Mouse (Mus musculus) stomach, embryonic 16.5 days (tissue): ENCODE measurements around the gene Mre11a. TPM values are rescaled to one million over a fixed set of nuclear protein-coding genes. Genes with fewer than 3 reads are reported as not detected.
A peak's percentile ranks its signal among the peaks of the same experiment; 100 is the strongest.

Experiments used
- ATAC-seq: fragments of 200-750 bp; cut with Nextera tagmentation; 2 replicates; pipeline ENCODE4 v1.8.0; 2017; ENCODE audit warnings: moderate number of reproducible peaks, moderate TSS enrichment; ENCODE audit not compliant: insufficient read depth, low FRiP score
- H3K27ac ChIP-seq: fragments of 300-500 bp; sonication (generic); 2 replicates; pipeline ENCODE4 v1.5.1; 2014; ENCODE audit warnings: low read length
- H3K27me3 ChIP-seq: fragments of 300-500 bp; sonication (generic); 2 replicates; pipeline ENCODE4 v1.6.1; 2014; ENCODE audit warnings: low read length, control low read depth, mixed read lengths; ENCODE audit not compliant: control insufficient read depth, insufficient read depth
- H3K36me3 ChIP-seq: fragments of 300-500 bp; sonication (generic); 2 replicates; pipeline ENCODE4 v1.6.1; 2014; ENCODE audit warnings: low read length; ENCODE audit not compliant: control insufficient read depth, insufficient read depth
- H3K4me1 ChIP-seq: fragments of 300-500 bp; sonication (generic); 2 replicates; pipeline ENCODE4 v1.6.1; 2014; ENCODE audit warnings: low read length, control low read depth, mixed read lengths; ENCODE audit not compliant: control insufficient read depth, insufficient read depth
- H3K4me2 ChIP-seq: fragments of 300-500 bp; sonication (generic); 2 replicates; pipeline ENCODE4 v1.6.1; 2014; ENCODE audit warnings: low read depth, low read length, mixed read lengths
- H3K4me3 ChIP-seq: fragments of 300-500 bp; sonication (generic); replicated peaks from 2 replicates; pipeline ENCODE4 v1.5.1; 2014; ENCODE audit warnings: mild to moderate bottlenecking, low read length
- H3K9ac ChIP-seq: fragments of 300-500 bp; sonication (generic); 2 replicates; pipeline ENCODE4 v1.6.1; 2014; ENCODE audit warnings: low read length
- H3K9me3 ChIP-seq: fragments of 300-500 bp; sonication (generic); replicated peaks from 2 replicates; pipeline ENCODE4 v1.6.1; 2016; ENCODE audit warnings: low read length, control low read depth; ENCODE audit not compliant: control insufficient read depth
- WGBS: fragments of 180-500 bp; shearing (Covaris S2); extraction: QIAGEN DNeasy Blood & Tissue Kit; methylation state at CpG from one replicate; pipeline ENCODE4 v1.1.7; 2014; 5-methylcytosine and 5-hydroxymethylcytosine counted together
- polyA plus RNA-seq: library from polyadenylated mRNA; unstranded; fragments of >200 nt; fragmentation: Nextera tagmentation; extraction: Ambion mirVana; gene quantifications from 2 replicates; pipeline ENCODE4 v1.2.1, GENCODE M21; 2015

The Mre11a gene
- polyA plus RNA-seq, 1 experiment from 2014 or later, result 22.5 TPM

- 65% methylated on average over 7 of the region's 7 CpGs for WGBS
- Histone ChIP-seq H3K4me3 (no peak overlapping the region), H3K9me3 (no peaks in the 10 kb centered on the region), H3K4me2 (no peak overlapping the region), H3K4me1 (peaks cover 5% of the 10 kb centered on the region; the same call in 1 of the 2 replicates), H3K27me3 (peaks cover 31% of the 10 kb centered on the region), H3K36me3 (no peaks in the 10 kb centered on the region), H3K27ac (no peak overlapping the region), H3K9ac (no peak overlapping the region)
- ATAC-seq, result no peak
Measured at GRCm38 (mm10) chr9:14858170-14858706, 73.8 kb downstream of the Mre11a start.

- no peak overlapping the region for H3K4me3 ChIP-seq
- peaks cover 31% of the 10 kb centered on the region for H3K27me3 ChIP-seq
- WGBS, result 64% methylated on average over 3 of the region's 3 CpGs
- no peak for ATAC-seq
- H3K36me3 ChIP-seq, result no peaks in the 10 kb centered on the region
- no peaks in the 10 kb centered on the region for H3K9me3 ChIP-seq
- H3K9ac ChIP-seq, result no peak overlapping the region
- H3K27ac ChIP-seq, result no peak overlapping the region
- H3K4me1 ChIP-seq, result peaks cover 5% of the 10 kb centered on the region; the same call in 1 of the 2 replicates
- no peak overlapping the region for H3K4me2 ChIP-seq
Measured at GRCm38 (mm10) chr9:14858782-14859181, 74.3 kb downstream of the Mre11a start.

- H3K4me1 ChIP-seq, result peaks cover 5% of the 10 kb centered on the region; the same call in 1 of the 2 replicates
- peak within 1 kb of the TSS; percentile 41 for H3K4me3 ChIP-seq
- peak; percentile 73; the same call in 1 of the 2 replicates for ATAC-seq
- H3K27me3 ChIP-seq, result peaks cover 31% of the 10 kb centered on the region
- peak within 1 kb of the TSS; percentile 49; the same call in 1 of the 2 replicates for H3K9ac ChIP-seq
- H3K4me2 ChIP-seq, result peak within 1 kb of the TSS; percentile 75
- WGBS, result 3% methylated on average over 47 of the region's 47 CpGs
- H3K9me3 ChIP-seq, result no peaks in the 10 kb centered on the region
- no peak within 1 kb of the TSS for H3K27ac ChIP-seq
- no peaks in the 10 kb centered on the region for H3K36me3 ChIP-seq
Measured at GRCm38 (mm10) chr9:14859868-14860639, 75.6 kb downstream of the Mre11a start, which contains the start of gene Gpr83. Gpr83 (plus strand) TSS chr9:14860210.

- peaks cover 5% of the 10 kb centered on the region; the same call in 1 of the 2 replicates for H3K4me1 ChIP-seq
- H3K4me2 ChIP-seq, result no peak overlapping the region
- H3K4me3 ChIP-seq, result no peak overlapping the region
- H3K36me3 ChIP-seq, result no peaks in the 10 kb centered on the region
- H3K27me3 ChIP-seq, result peaks cover 31% of the 10 kb centered on the region
- no peak overlapping the region for H3K9ac ChIP-seq
- no peak for ATAC-seq
- no peak overlapping the region for H3K27ac ChIP-seq
- 88% methylated on average over 3 of the region's 3 CpGs for WGBS
- H3K9me3 ChIP-seq, result no peaks in the 10 kb centered on the region
Measured at GRCm38 (mm10) chr9:14863126-14863525, 78.7 kb downstream of the Mre11a start.

GRCm38 (mm10) chr9:14864726-14865125 is 80.3 kb downstream of the Mre11a start:
- no peak overlapping the region for H3K4me2 ChIP-seq
- no peak overlapping the region for H3K9ac ChIP-seq
- H3K36me3 ChIP-seq, result no peaks in the 10 kb centered on the region
- ATAC-seq, result no peak
- 73% methylated on average over 9 of the region's 9 CpGs for WGBS
- H3K4me3 ChIP-seq, result no peak overlapping the region
- H3K27me3 ChIP-seq, result peaks cover 16% of the 10 kb centered on the region
- peaks cover 4% of the 10 kb centered on the region; the same call in 1 of the 2 replicates for H3K4me1 ChIP-seq
- H3K27ac ChIP-seq, result no peak overlapping the region
- H3K9me3 ChIP-seq, result no peaks in the 10 kb centered on the region

- H3K36me3 ChIP-seq, result no peaks in the 10 kb centered on the region
- WGBS, result 28% methylated on average over 7 of the region's 7 CpGs
- no peak overlapping the region for H3K9ac ChIP-seq
- H3K4me2 ChIP-seq, result no peak overlapping the region
- no peaks in the 10 kb centered on the region for H3K9me3 ChIP-seq
- no peak overlapping the region for H3K4me3 ChIP-seq
- no peaks in the 10 kb centered on the region for H3K27me3 ChIP-seq
- peak; percentile 55; the same call in 1 of the 2 replicates for ATAC-seq
- no peaks in the 10 kb centered on the region for H3K4me1 ChIP-seq
- no peak overlapping the region for H3K27ac ChIP-seq
Measured at GRCm38 (mm10) chr9:14866957-14867356, 82.5 kb downstream of the Mre11a start.

- Histone ChIP-seq H3K27ac (no peak overlapping the region), H3K4me1 (no peaks in the 10 kb centered on the region), H3K4me2 (no peak overlapping the region), H3K9ac (no peak overlapping the region), H3K36me3 (no peaks in the 10 kb centered on the region), H3K27me3 (no peaks in the 10 kb centered on the region), H3K9me3 (no peaks in the 10 kb centered on the region), H3K4me3 (no peak overlapping the region)
- WGBS, result 96% methylated on average over 8 of the region's 8 CpGs
- no peak for ATAC-seq
Measured at GRCm38 (mm10) chr9:14868326-14868725, 83.9 kb downstream of the Mre11a start.

GRCm38 (mm10) chr9:14870377-14870776 is 85.9 kb downstream of the Mre11a start:
- H3K4me1 ChIP-seq, result no peaks in the 10 kb centered on the region
- no peaks in the 10 kb centered on the region for H3K9me3 ChIP-seq
- H3K27ac ChIP-seq, result no peak overlapping the region
- H3K27me3 ChIP-seq, result no peaks in the 10 kb centered on the region
- no peaks in the 10 kb centered on the region for H3K36me3 ChIP-seq
- no peak overlapping the region for H3K4me2 ChIP-seq
- no peak overlapping the region for H3K9ac ChIP-seq
- WGBS, result 87% methylated on average over 2 of the region's 2 CpGs
- no peak overlapping the region for H3K4me3 ChIP-seq
- no peak for ATAC-seq

- no peak for ATAC-seq
- H3K9ac ChIP-seq, result no peak overlapping the region
- H3K27me3 ChIP-seq, result no peaks in the 10 kb centered on the region
- H3K27ac ChIP-seq, result no peak overlapping the region
- H3K4me1 ChIP-seq, result no peaks in the 10 kb centered on the region
- H3K36me3 ChIP-seq, result no peaks in the 10 kb centered on the region
- H3K4me3 ChIP-seq, result no peak overlapping the region
- no peak overlapping the region for H3K4me2 ChIP-seq
- 88% methylated on average over 10 of the region's 10 CpGs for WGBS
- no peaks in the 10 kb centered on the region for H3K9me3 ChIP-seq
Measured at GRCm38 (mm10) chr9:14870802-14871201, 86.3 kb downstream of the Mre11a start.
